Mouse (Mus musculus): ENCODE data around the gene Stx18. TPM values are rescaled to one million over a fixed set of nuclear protein-coding genes. Genes with fewer than 3 reads are reported as not detected.
A peak's percentile ranks its signal among the peaks of the same experiment; 100 is the strongest.

Gene Stx18
- 28.5 and 36.1 TPM in 2 replicates for total RNA-seq (2015)
- total RNA-seq (2017), result 50.8 and 62.0 TPM in 2 replicates

- ATAC-seq (replicated peaks; ENCODE audit: poor library complexity), result peak; percentile 93
Measured at GRCm38 (mm10) chr5:38038710-38039592, at the start of gene Stx18. Gene Stx18, plus strand, starts transcription at chr5:38038742.

GRCm38 (mm10) chr5:37992346-37992745, 46.2 kb upstream of the Stx18 start:
- no peak for ATAC-seq (replicated peaks; ENCODE audit: poor library complexity)

GRCm38 (mm10) chr5:37998805-37999204, 39.7 kb upstream of the Stx18 start:
- no peak for ATAC-seq (replicated peaks; ENCODE audit: poor library complexity)

GRCm38 (mm10) chr5:38002573-38002972, 36.0 kb upstream of the Stx18 start:
- ATAC-seq (replicated peaks; ENCODE audit: poor library complexity), result no peak

GRCm38 (mm10) chr5:38004746-38005145, 33.8 kb upstream of the Stx18 start:
- no peak for ATAC-seq (replicated peaks; ENCODE audit: poor library complexity)

GRCm38 (mm10) chr5:38006415-38007347, 31.9 kb upstream of the Stx18 start:
- no peak for ATAC-seq (replicated peaks; ENCODE audit: poor library complexity)

GRCm38 (mm10) chr5:38009071-38009470, 29.5 kb upstream of the Stx18 start:
- ATAC-seq (replicated peaks; ENCODE audit: poor library complexity), result no peak

- no peak for ATAC-seq (replicated peaks; ENCODE audit: poor library complexity)
Measured at GRCm38 (mm10) chr5:38014916-38015315, 23.6 kb upstream of the Stx18 start.

GRCm38 (mm10) chr5:38016945-38017344, 21.6 kb upstream of the Stx18 start:
- no peak for ATAC-seq (replicated peaks; ENCODE audit: poor library complexity)

GRCm38 (mm10) chr5:38027656-38028055, 10.9 kb upstream of the Stx18 start:
- no peak for ATAC-seq (replicated peaks; ENCODE audit: poor library complexity)

GRCm38 (mm10) chr5:38038274-38038673, 268 bp upstream of the Stx18 start:
- ATAC-seq (replicated peaks; ENCODE audit: poor library complexity), result no peak

GRCm38 (mm10) chr5:38039796-38040195, 1.3 kb downstream of the Stx18 start:
- ATAC-seq (replicated peaks; ENCODE audit: poor library complexity), result peak; percentile 50

- no peak for ATAC-seq (replicated peaks; ENCODE audit: poor library complexity)
Measured at GRCm38 (mm10) chr5:38044923-38045322, 6.4 kb downstream of the Stx18 start.

- peak; percentile 76 for ATAC-seq (replicated peaks; ENCODE audit: poor library complexity)
Measured at GRCm38 (mm10) chr5:38048177-38048576, 9.6 kb downstream of the Stx18 start.

- ATAC-seq (replicated peaks; ENCODE audit: poor library complexity), result no peak
Measured at GRCm38 (mm10) chr5:38061051-38061450, 22.5 kb downstream of the Stx18 start.

GRCm38 (mm10) chr5:38062709-38063108, 24.2 kb downstream of the Stx18 start:
- ATAC-seq (replicated peaks; ENCODE audit: poor library complexity), result peak; percentile 58; the same call in 1 of the 2 replicates

GRCm38 (mm10) chr5:38063339-38063738, 24.8 kb downstream of the Stx18 start:
- ATAC-seq (replicated peaks; ENCODE audit: poor library complexity), result no peak

GRCm38 (mm10) chr5:38064043-38064575, 25.6 kb downstream of the Stx18 start:
- ATAC-seq (replicated peaks; ENCODE audit: poor library complexity), result no peak

- no peak for ATAC-seq (replicated peaks; ENCODE audit: poor library complexity)
Measured at GRCm38 (mm10) chr5:38064701-38065100, 26.2 kb downstream of the Stx18 start.

GRCm38 (mm10) chr5:38065454-38065853, 26.9 kb downstream of the Stx18 start:
- no peak for ATAC-seq (replicated peaks; ENCODE audit: poor library complexity)

GRCm38 (mm10) chr5:38066606-38067005, 28.1 kb downstream of the Stx18 start:
- no peak for ATAC-seq (replicated peaks; ENCODE audit: poor library complexity)
